Mouse (Mus musculus): Measurements from ENCODE around the gene Zhx3.

DNA sequence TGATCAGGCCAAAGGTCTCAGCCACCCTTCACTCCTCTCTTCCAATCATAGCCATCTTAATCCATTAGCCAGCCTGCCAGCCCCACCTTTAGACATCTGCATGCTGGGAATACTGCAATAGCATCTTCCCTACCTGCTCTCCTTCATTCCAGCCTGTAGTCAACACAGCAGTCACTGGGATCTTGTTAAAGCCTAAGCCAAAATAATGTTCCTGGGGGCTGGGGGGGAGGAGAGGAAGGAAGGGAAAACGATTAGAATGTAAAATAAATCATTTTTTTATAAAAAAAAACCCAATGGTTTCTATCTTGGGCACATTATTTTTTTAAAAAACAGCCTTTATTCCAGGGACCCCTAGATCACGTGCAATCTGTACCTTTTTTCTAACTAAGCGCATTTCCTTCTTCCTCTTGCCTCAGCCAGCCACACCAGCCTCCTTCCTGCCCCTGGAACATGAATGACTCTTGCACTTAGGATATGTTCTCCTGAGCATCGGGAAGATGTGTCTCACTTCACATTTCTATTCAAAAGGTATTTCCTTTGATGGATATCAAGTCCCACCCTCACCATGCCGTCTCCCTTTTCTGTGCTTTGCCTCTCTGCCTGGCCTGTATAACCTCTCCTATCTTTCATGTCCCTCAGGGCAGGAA lies 1.6 kb upstream of the Zhx3 start:
- no peak for TF ChIP-seq CTCF (IDR thresholded peaks at IDR 0.05; ENCODE audit: insufficient read depth, low read length)
- no peak for TF ChIP-seq POLR2A (IDR thresholded peaks at IDR 0.05; ENCODE audit: borderline replicate concordance, extremely low read depth, low read depth, low read length)

Data from lung, adult 2 months (tissue).